Mouse (Mus musculus) hindbrain, embryonic 15.5 days (tissue): ENCODE data around the gene Vcp. TPM values are rescaled to one million over a fixed set of nuclear protein-coding genes. Genes with fewer than 3 reads are reported as not detected.

Experiments
- ATAC-seq: fragments of 200-750 bp; cut with Nextera tagmentation; 2 replicates; pipeline ENCODE4 v1.8.0; 2017; ENCODE audit warnings: low read depth, moderate number of reproducible peaks, moderate TSS enrichment; ENCODE audit not compliant: low FRiP score
- H3K27ac ChIP-seq: fragments of 300-500 bp; sonication (generic); replicated peaks from 2 replicates; pipeline ENCODE4 v1.5.1; 2015; ENCODE audit warnings: mild to moderate bottlenecking, inconsistent platforms
- H3K27me3 ChIP-seq: fragments of 300-500 bp; sonication (generic); 2 replicates; pipeline ENCODE4 v1.6.1; 2015; ENCODE audit warnings: control low read depth, inconsistent platforms
- H3K36me3 ChIP-seq: fragments of 300-500 bp; sonication (generic); 2 replicates; pipeline ENCODE4 v1.6.1; 2015; ENCODE audit warnings: control low read depth, inconsistent platforms
- H3K4me1 ChIP-seq: fragments of 300-500 bp; sonication (generic); replicated peaks from 2 replicates; pipeline ENCODE4 v1.6.1; 2015; ENCODE audit warnings: control low read depth, inconsistent platforms
- H3K4me2 ChIP-seq: fragments of 300-500 bp; sonication (generic); 2 replicates; pipeline ENCODE4 v1.6.1; 2015; ENCODE audit warnings: moderate library complexity, mild to moderate bottlenecking, inconsistent platforms
- H3K4me3 ChIP-seq: fragments of 300-500 bp; sonication (generic); 2 replicates; pipeline ENCODE4 v1.5.1; 2015; ENCODE audit warnings: mild to moderate bottlenecking, inconsistent platforms
- H3K9ac ChIP-seq: fragments of 300-500 bp; sonication (generic); 2 replicates; pipeline ENCODE4 v1.6.1; 2015; ENCODE audit warnings: inconsistent platforms
- H3K9me3 ChIP-seq: fragments of 300-500 bp; sonication (generic); 2 replicates; pipeline ENCODE4 v1.6.1; 2016; ENCODE audit warnings: control low read depth, inconsistent platforms
- WGBS: fragments of 180-500 bp; shearing (Covaris S2); methylation state at CpG from one replicate; pipeline ENCODE4 v1.1.7; 2015; 5-methylcytosine and 5-hydroxymethylcytosine counted together
- polyA plus RNA-seq: library from polyadenylated mRNA; unstranded; fragments of >200 nt; fragmentation: Nextera tagmentation; extraction: Ambion mirVana; gene quantifications from 2 replicates; pipeline ENCODE4 v1.2.1, GENCODE M21; 2015

The Vcp gene
- polyA plus RNA-seq, 1 experiment from 2014 or later = 469 TPM

- WGBS = 24% methylated on average over 4 of the region's 4 CpGs
- Histone ChIP-seq H3K4me3 (no peak overlapping the region), H3K9me3 (no peaks in the 10 kb centered on the region), H3K4me2 (no peak overlapping the region), H3K4me1 (0 out of 2 replicates have a peak, but pooled peaks cover 3% of the 10 kb centered on the region), H3K36me3 (peaks cover 13% of the 10 kb centered on the region), H3K9ac (no peak overlapping the region), H3K27me3 (no peaks in the 10 kb centered on the region), H3K27ac (no peak overlapping the region)
- ATAC-seq = no peak
Observed at GRCm38 (mm10) chr4:42961592-42961991, 38.7 kb downstream of the Vcp start.

- peak; percentile 21; the same call in 1 of the 2 replicates for ATAC-seq
- H3K9me3 ChIP-seq = no peaks in the 10 kb centered on the region
- WGBS = 55% methylated on average over 4 of the region's 4 CpGs
Observed at GRCm38 (mm10) chr4:42959382-42959781, 40.9 kb downstream of the Vcp start.

GRCm38 (mm10) chr4:42958942-42959341, 41.4 kb downstream of the Vcp start:
- no peak for ATAC-seq
- peaks cover 12% of the 10 kb centered on the region for H3K4me1 ChIP-seq
- no peak overlapping the region for H3K4me3 ChIP-seq
- 72% methylated on average over 8 of the region's 8 CpGs for WGBS
- H3K27me3 ChIP-seq = no peaks in the 10 kb centered on the region
- H3K9ac ChIP-seq = no peak overlapping the region
- H3K27ac ChIP-seq = no peak overlapping the region
- no peaks in the 10 kb centered on the region for H3K9me3 ChIP-seq
- H3K4me2 ChIP-seq = no peak overlapping the region
- peaks cover 29% of the 10 kb centered on the region for H3K36me3 ChIP-seq

More at GRCm38 (mm10) chr4:42959382-42959781, 40.9 kb downstream of the Vcp start:
- H3K4me1 ChIP-seq = peaks cover 7% of the 10 kb centered on the region
- H3K27me3 ChIP-seq = no peaks in the 10 kb centered on the region
- H3K4me2 ChIP-seq = no peak overlapping the region
- peaks cover 29% of the 10 kb centered on the region for H3K36me3 ChIP-seq
- no peak overlapping the region for H3K27ac ChIP-seq
- no peak overlapping the region for H3K4me3 ChIP-seq
- H3K9ac ChIP-seq = no peak overlapping the region

GRCm38 (mm10) chr4:42957979-42958378, 42.3 kb downstream of the Vcp start:
- Histone ChIP-seq H3K27ac (no peak overlapping the region), H3K9ac (no peak overlapping the region), H3K9me3 (no peaks in the 10 kb centered on the region), H3K4me2 (no peak overlapping the region), H3K4me1 (peaks cover 21% of the 10 kb centered on the region), H3K4me3 (no peak overlapping the region), H3K27me3 (no peaks in the 10 kb centered on the region), H3K36me3 (peaks cover 29% of the 10 kb centered on the region)
- ATAC-seq = no peak
- 93% methylated on average over 8 of the region's 8 CpGs for WGBS

- Histone ChIP-seq H3K4me1 (peaks cover 28% of the 10 kb centered on the region), H3K9ac (no peak overlapping the region), H3K27me3 (no peaks in the 10 kb centered on the region), H3K4me2 (no peak overlapping the region), H3K9me3 (no peaks in the 10 kb centered on the region), H3K27ac (no peak overlapping the region), H3K4me3 (no peak overlapping the region), H3K36me3 (peaks cover 29% of the 10 kb centered on the region)
- ATAC-seq = no peak
- WGBS = 79% methylated on average over 11 of the region's 11 CpGs
Observed at GRCm38 (mm10) chr4:42957306-42957705, 43.0 kb downstream of the Vcp start.

GRCm38 (mm10) chr4:42956581-42956980, 43.7 kb downstream of the Vcp start:
- Histone ChIP-seq H3K27me3 (no peaks in the 10 kb centered on the region), H3K4me1 (peaks cover 35% of the 10 kb centered on the region), H3K27ac (no peak overlapping the region), H3K4me2 (no peak overlapping the region), H3K4me3 (no peak overlapping the region), H3K9me3 (no peaks in the 10 kb centered on the region), H3K36me3 (peaks cover 29% of the 10 kb centered on the region), H3K9ac (no peak overlapping the region)
- no peak for ATAC-seq
- 95% methylated on average over 17 of the region's 17 CpGs for WGBS

GRCm38 (mm10) chr4:42955200-42955599, 45.1 kb downstream of the Vcp start:
- no peak for ATAC-seq
- H3K4me1 ChIP-seq = peaks cover 48% of the 10 kb centered on the region

GRCm38 (mm10) chr4:42954297-42954696, 46.0 kb downstream of the Vcp start:
- no peak for ATAC-seq
- Histone ChIP-seq H3K4me3 (peak overlapping the region; percentile 76), H3K27me3 (no peaks in the 10 kb centered on the region), H3K27ac (peak overlapping the region; percentile 74), H3K9me3 (no peaks in the 10 kb centered on the region), H3K9ac (peak overlapping the region; percentile 9; the same call in 1 of the 2 replicates), H3K36me3 (peaks cover 29% of the 10 kb centered on the region), H3K4me1 (peaks cover 49% of the 10 kb centered on the region), H3K4me2 (peak overlapping the region; percentile 76)
- WGBS = 7% methylated on average over 10 of the region's 10 CpGs

More at GRCm38 (mm10) chr4:42955200-42955599, 45.1 kb downstream of the Vcp start:
- peaks cover 29% of the 10 kb centered on the region for H3K36me3 ChIP-seq
- no peak overlapping the region for H3K27ac ChIP-seq
- H3K9ac ChIP-seq = 0 out of 2 replicates have a peak overlapping the region, but pooled peaks have one; percentile 9
- 91% methylated on average over 3 of the region's 3 CpGs for WGBS
- H3K9me3 ChIP-seq = no peaks in the 10 kb centered on the region
- no peak overlapping the region for H3K4me2 ChIP-seq
- H3K27me3 ChIP-seq = no peaks in the 10 kb centered on the region
- no peak overlapping the region for H3K4me3 ChIP-seq

- Histone ChIP-seq H3K4me2 (peak overlapping the region; percentile 76), H3K9me3 (no peaks in the 10 kb centered on the region), H3K27me3 (no peaks in the 10 kb centered on the region), H3K4me3 (peak overlapping the region; percentile 76), H3K9ac (peak overlapping the region; percentile 39), H3K36me3 (peaks cover 29% of the 10 kb centered on the region), H3K4me1 (peaks cover 56% of the 10 kb centered on the region), H3K27ac (peak overlapping the region; percentile 74)
- 9% methylated on average over 10 of the region's 10 CpGs for whole genome bisulfite sequencing
- ATAC-seq = no peak
Observed at GRCm38 (mm10) chr4:42953435-42954094, 46.7 kb downstream of the Vcp start.

- peak overlapping the region; percentile 76 for H3K4me2 ChIP-seq
- peaks cover 66% of the 10 kb centered on the region for H3K4me1 ChIP-seq
- peak overlapping the region; percentile 74 for H3K27ac ChIP-seq
- 82% methylated on average over 7 of the region's 7 CpGs for WGBS
- H3K4me3 ChIP-seq = peak overlapping the region; percentile 76
- no peak for ATAC-seq
- H3K27me3 ChIP-seq = no peaks in the 10 kb centered on the region
- peaks cover 25% of the 10 kb centered on the region for H3K36me3 ChIP-seq
- peak overlapping the region; percentile 30 for H3K9ac ChIP-seq
- H3K9me3 ChIP-seq = no peaks in the 10 kb centered on the region
Observed at GRCm38 (mm10) chr4:42952563-42952962, 47.7 kb downstream of the Vcp start.

GRCm38 (mm10) chr4:42951206-42952195, 48.8 kb downstream of the Vcp start:
- H3K4me1 ChIP-seq = peaks cover 77% of the 10 kb centered on the region
- no peak for ATAC-seq
- no peaks in the 10 kb centered on the region for H3K9me3 ChIP-seq
- peak overlapping the region; percentile 76 for H3K4me2 ChIP-seq
- peak overlapping the region; percentile 97 for H3K27ac ChIP-seq
- no peaks in the 10 kb centered on the region for H3K27me3 ChIP-seq
- peaks cover 15% of the 10 kb centered on the region for H3K36me3 ChIP-seq
- 47% methylated on average over 11 of the region's 11 CpGs for WGBS
- H3K4me3 ChIP-seq = peak overlapping the region; percentile 76
- H3K9ac ChIP-seq = peak overlapping the region; percentile 93
